Comparison of ENCODE assay signal across 9 mouse cellular contexts in the genomic region with DNA sequence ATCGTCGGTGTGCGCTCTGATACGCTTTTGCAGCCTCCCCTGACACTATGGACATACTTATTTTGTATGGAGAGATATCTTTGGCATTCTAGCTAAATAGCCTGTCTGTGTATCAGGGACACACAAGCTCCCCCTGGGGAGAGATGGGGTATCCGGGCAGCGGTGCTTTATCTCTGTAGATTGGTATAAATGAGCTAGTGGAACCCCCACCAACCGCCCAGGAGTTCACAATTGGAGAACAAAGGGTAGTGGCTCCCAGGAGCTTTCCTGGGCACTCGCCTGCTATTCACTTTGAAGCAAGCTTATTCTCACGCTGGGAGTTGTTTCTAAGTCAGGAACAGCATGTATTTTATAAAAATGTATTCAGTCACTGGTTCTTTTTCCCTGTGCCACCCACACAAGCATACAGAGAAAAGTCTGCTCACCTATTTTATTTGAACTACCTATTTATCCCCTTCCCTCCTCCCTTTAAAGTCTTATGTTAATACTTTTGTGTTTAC.
DNase-seq lines count a peak whose midpoint lies in the region; ATAC-seq and TF ChIP-seq lines count a peak whose summit lies in the region.
"Had no signal": no experiment of that assay in that cellular context is flagged by ENCODE, and none has a peak within 500 bp of the region (broad histone marks: within the 10 kb centered on the region; RNA-seq: fewer than 3 reads in every experiment).

No protein-coding gene starts in this region.

- ATAC-seq in heart, embryonic 16.5 days (replicated peaks; ENCODE audit: extremely low read depth, insufficient read depth, low FRiP score): no peak
- no peak for ATAC-seq in embryonic facial prominence, embryonic 11.5 days (replicated peaks; ENCODE audit: insufficient number of reproducible peaks, low FRiP score, low TSS enrichment, low read depth)
- 0 out of 2 replicates have a peak, but pooled peaks have one; percentile 13 for ATAC-seq in hindbrain, embryonic 11.5 days (ENCODE audit: low FRiP score)
- ATAC-seq in midbrain, embryonic 13.5 days: 0 out of 2 replicates have a peak, but pooled peaks have one; percentile 12

- no peaks in the 10 kb centered on the region for H3K27me3 ChIP-seq in heart, embryonic 16.5 days (ENCODE audit: control insufficient read depth, insufficient read depth, low read length)
- H3K27me3 ChIP-seq in embryonic facial prominence, embryonic 11.5 days (ENCODE audit: control insufficient read depth, insufficient read depth, low read length): no peaks in the 10 kb centered on the region
- no peaks in the 10 kb centered on the region for H3K27me3 ChIP-seq in hindbrain, embryonic 11.5 days (ENCODE audit: control insufficient read depth, insufficient read depth, low read length)
- no peaks in the 10 kb centered on the region for H3K27me3 ChIP-seq in midbrain, embryonic 13.5 days

- no peaks in the 10 kb centered on the region for H3K9me3 ChIP-seq in heart, embryonic 16.5 days (replicated peaks; ENCODE audit: control insufficient read depth, low read length)
- H3K9me3 ChIP-seq in embryonic facial prominence, embryonic 11.5 days (replicated peaks; ENCODE audit: control insufficient read depth, low read length): no peaks in the 10 kb centered on the region
- no peaks in the 10 kb centered on the region for H3K9me3 ChIP-seq in hindbrain, embryonic 11.5 days (ENCODE audit: control insufficient read depth, low read length)
- H3K9me3 ChIP-seq in midbrain, embryonic 13.5 days: no peaks in the 10 kb centered on the region

- no peaks in the 10 kb centered on the region for H3K36me3 ChIP-seq in heart, embryonic 16.5 days (ENCODE audit: control insufficient read depth, insufficient read depth)
- H3K36me3 ChIP-seq in embryonic facial prominence, embryonic 11.5 days (replicated peaks; ENCODE audit: control insufficient read depth, insufficient read depth, low read depth, low read length): no peaks in the 10 kb centered on the region
- no peaks in the 10 kb centered on the region for H3K36me3 ChIP-seq in hindbrain, embryonic 11.5 days (ENCODE audit: control insufficient read depth, insufficient read depth, low read length)
- H3K36me3 ChIP-seq in midbrain, embryonic 13.5 days: no peaks in the 10 kb centered on the region

- peaks cover 17% of the 10 kb centered on the region for H3K4me1 ChIP-seq in heart, embryonic 16.5 days (ENCODE audit: control insufficient read depth, insufficient read depth, low read length)
- H3K4me1 ChIP-seq in embryonic facial prominence, embryonic 11.5 days (ENCODE audit: control insufficient read depth, insufficient read depth, low read length): peaks cover 2% of the 10 kb centered on the region
- peaks cover 24% of the 10 kb centered on the region; the same call in 1 of the 2 replicates for H3K4me1 ChIP-seq in hindbrain, embryonic 11.5 days (replicated peaks; ENCODE audit: control insufficient read depth, insufficient read depth, low read length)
- peaks cover 62% of the 10 kb centered on the region for H3K4me1 ChIP-seq in midbrain, embryonic 13.5 days (replicated peaks)
- peaks cover 2% of the 10 kb centered on the region; the same call in 1 of the 2 replicates for H3K4me1 ChIP-seq in lung, adult 2 months (ENCODE audit: control insufficient read depth, insufficient read depth, low read length)

- H3K4me3 ChIP-seq in heart, embryonic 16.5 days (ENCODE audit: low read length): no peak overlapping the region
- no peak overlapping the region for H3K4me3 ChIP-seq in embryonic facial prominence, embryonic 11.5 days (ENCODE audit: low read depth, low read length)
- H3K4me3 ChIP-seq in hindbrain, embryonic 11.5 days (ENCODE audit: low read depth, low read length): peak overlapping the region; percentile 18; the same call in 1 of the 2 replicates
- peak overlapping the region; percentile 23; the same call in 1 of the 2 replicates for H3K4me3 ChIP-seq in midbrain, embryonic 13.5 days (replicated peaks)
- H3K4me3 ChIP-seq in lung, adult 2 months (replicated peaks; ENCODE audit: extremely low read depth, low read depth, low read length): no peak overlapping the region

- TF ChIP-seq CTCF in lung, adult 2 months (IDR thresholded peaks at IDR 0.05; ENCODE audit: insufficient read depth, low read length): no peak

- WGBS in heart, embryonic 16.5 days: 65% methylated on average over 9 of the region's 9 CpGs
- 40% methylated on average over 9 of the region's 9 CpGs for WGBS in embryonic facial prominence, embryonic 11.5 days
- WGBS in hindbrain, embryonic 11.5 days: 32% methylated on average over 9 of the region's 9 CpGs
- 7% methylated on average over 9 of the region's 9 CpGs for WGBS in midbrain, embryonic 13.5 days
- WGBS in lung, adult 2 months: 66% methylated on average over 9 of the region's 9 CpGs

- DNase-seq in heart, adult 18-20 months: no peak
- peak; percentile 6 for DNase-seq in embryonic facial prominence, embryonic 11.5 days (ENCODE audit: low spot score)
- peak; percentile 61 for DNase-seq in hindbrain, embryonic 11.5 days (ENCODE audit: low spot score)
- DNase-seq in yolk sac, embryonic 10.5 days (ENCODE audit: low spot score): no peak
- no peak for DNase-seq in gastrocnemius, postnatal 14 days
- no peak for DNase-seq in lung, adult 2 months
- DNase-seq: lung, postnatal 10 days had no signal

- TF ChIP-seq POLR2A in lung, adult 2 months (IDR thresholded peaks at IDR 0.05; ENCODE audit: borderline replicate concordance, extremely low read depth, low read depth, low read length): no peak

- no peak overlapping the region for H3K27ac ChIP-seq in heart, embryonic 16.5 days (ENCODE audit: low read length)
- H3K27ac ChIP-seq in embryonic facial prominence, embryonic 11.5 days (replicated peaks; ENCODE audit: low read depth, low read length): peak overlapping the region; percentile 56; the same call in 1 of the 2 replicates
- peak overlapping the region; percentile 94 for H3K27ac ChIP-seq in hindbrain, embryonic 11.5 days (ENCODE audit: low read depth, low read length)
- H3K27ac ChIP-seq in midbrain, embryonic 13.5 days: peak overlapping the region; percentile 92

- H3K9ac ChIP-seq in heart, embryonic 16.5 days (ENCODE audit: low read length): peak overlapping the region; percentile 10; the same call in 1 of the 2 replicates
- H3K9ac ChIP-seq in embryonic facial prominence, embryonic 11.5 days (replicated peaks; ENCODE audit: low read length): no peak overlapping the region
- H3K9ac ChIP-seq in hindbrain, embryonic 11.5 days (ENCODE audit: low read depth, low read length): peak overlapping the region; percentile 61
- peak overlapping the region; percentile 57 for H3K9ac ChIP-seq in midbrain, embryonic 13.5 days (replicated peaks)

- intact Hi-C loops in gastrocnemius, postnatal 14 days (cut with DNase I; ENCODE audit: low total_unique reads): no loop called here

- H3K4me2 ChIP-seq in heart, embryonic 16.5 days (ENCODE audit: low read depth, low read length): peak overlapping the region; percentile 52
- no peak overlapping the region for H3K4me2 ChIP-seq in embryonic facial prominence, embryonic 11.5 days (ENCODE audit: low read depth, low read length)
- peak overlapping the region; percentile 44 for H3K4me2 ChIP-seq in hindbrain, embryonic 11.5 days (replicated peaks; ENCODE audit: low read depth, low read length)
- H3K4me2 ChIP-seq in midbrain, embryonic 13.5 days (replicated peaks): peak overlapping the region; percentile 56

Comparison
In these comparisons a context has a peak if more than half of its experiments do, and no peak if none do; other contexts are left out.
1. ATAC-seq: peak in hindbrain, embryonic 11.5 days (single experiment) and midbrain, embryonic 13.5 days (single experiment); none in heart, embryonic 16.5 days (single experiment) and embryonic facial prominence, embryonic 11.5 days (single experiment).
2. H3K4me3 ChIP-seq: peak in hindbrain, embryonic 11.5 days (single experiment) and midbrain, embryonic 13.5 days (single experiment); none in heart, embryonic 16.5 days (single experiment), embryonic facial prominence, embryonic 11.5 days (single experiment) and lung, adult 2 months (single experiment).
3. DNase-seq: peak in embryonic facial prominence, embryonic 11.5 days (single experiment) and hindbrain, embryonic 11.5 days (single experiment); none in heart, adult 18-20 months (0 of 2), yolk sac, embryonic 10.5 days (single experiment), gastrocnemius, postnatal 14 days (single experiment) and lung, adult 2 months (single experiment).